Mouse (Mus musculus) kidney, adult 2 months (tissue): ENCODE measurements at regions not wholly inside any gene's neighbourhood (a gene's known extent, or its start where the extent isn't known, plus 50 kb on each side); places are given as distances from the start of the nearest gene placed in this dataset.
A peak's percentile ranks its signal among the peaks of the same experiment; 100 is the strongest.

Source experiments
- DNase-seq: peaks from one replicate; pipeline ENCODE4 v3.0.0; 2021
- H3K27ac ChIP-seq: fragments of 200-500 bp; 2 replicates; pipeline ENCODE4 v1.5.1; 2012; ENCODE audit warnings: low read depth, low read length, control low read depth, inconsistent platforms; ENCODE audit not compliant: insufficient read depth
- H3K27me3 ChIP-seq: fragments of 200-500 bp; replicated peaks from 2 replicates; pipeline ENCODE4 v1.6.1; 2012; ENCODE audit warnings: mild to moderate bottlenecking, moderate library complexity, low read length, inconsistent platforms; ENCODE audit not compliant: control insufficient read depth, insufficient read depth
- H3K36me3 ChIP-seq: fragments of 200-500 bp; 2 replicates; pipeline ENCODE4 v1.6.1; 2012; ENCODE audit warnings: mild to moderate bottlenecking, moderate library complexity, low read length, inconsistent platforms; ENCODE audit not compliant: control insufficient read depth, insufficient read depth
- H3K4me1 ChIP-seq: fragments of 200-500 bp; 2 replicates; pipeline ENCODE4 v1.6.1; 2011; ENCODE audit warnings: low read length; ENCODE audit not compliant: control insufficient read depth, insufficient read depth
- H3K4me3 ChIP-seq: fragments of 200-500 bp; 2 replicates; pipeline ENCODE4 v1.5.1; 2011; ENCODE audit warnings: mild to moderate bottlenecking, low read depth, low read length, control low read depth; ENCODE audit not compliant: insufficient read depth
- CTCF ChIP-seq: fragments of 200-500 bp; conservative IDR thresholded peaks from 2 replicates; pipeline ENCODE4 v1.5.1; 2011; ENCODE audit warnings: low read depth, mild to moderate bottlenecking, control low read depth, low read length, moderate library complexity, mixed read lengths; ENCODE audit not compliant: insufficient read depth, insufficient read length
- POLR2A ChIP-seq: fragments of 200-500 bp; IDR thresholded peaks from one replicate; pipeline ENCODE4 v1.6.1; 2011; ENCODE audit warnings: low read depth, low read length, control low read depth
- WGBS: fragments of 180-500 bp; shearing (Covaris S2); methylation state at CpG from one replicate; pipeline ENCODE4 v1.1.7; 2018; 5-methylcytosine and 5-hydroxymethylcytosine counted together

GRCm38 (mm10) chr17:88362404-88362803 is 78.1 kb upstream of the Foxn2 start:
- Histone ChIP-seq H3K27me3 (no peaks in the 10 kb centered on the region), H3K36me3 (no peaks in the 10 kb centered on the region), H3K4me1 (no peaks in the 10 kb centered on the region), H3K27ac (no peak overlapping the region), H3K4me3 (no peak overlapping the region)
- TF ChIP-seq CTCF (no peak), POLR2A (no peak)
- WGBS: 93% methylated on average over 11 of the region's 11 CpGs
- no peak for DNase-seq

- Histone ChIP-seq H3K36me3 (no peaks in the 10 kb centered on the region), H3K27ac (no peak overlapping the region), H3K27me3 (no peaks in the 10 kb centered on the region), H3K4me3 (no peak overlapping the region), H3K4me1 (no peaks in the 10 kb centered on the region)
- 57% methylated on average over 5 of the region's 5 CpGs for WGBS
- TF ChIP-seq CTCF (no peak), POLR2A (no peak)
- no peak for DNase-seq
Measured at GRCm38 (mm10) chr17:88367876-88368275, 72.6 kb upstream of the Foxn2 start.

- TF ChIP-seq POLR2A: no peak
- TF ChIP-seq CTCF: no peak
- Histone ChIP-seq H3K4me1 (no peaks in the 10 kb centered on the region), H3K27ac (no peak overlapping the region), H3K27me3 (no peaks in the 10 kb centered on the region), H3K4me3 (no peak overlapping the region), H3K36me3 (no peaks in the 10 kb centered on the region)
- WGBS: 87% methylated on average over 8 of the region's 8 CpGs
- no peak for DNase-seq
Measured at GRCm38 (mm10) chr17:88369971-88370370, 70.5 kb upstream of the Foxn2 start.

GRCm38 (mm10) chr17:88370676-88371075 is 69.8 kb upstream of the Foxn2 start:
- DNase-seq: peak; percentile 11
- no peak for TF ChIP-seq POLR2A
- no peak for TF ChIP-seq CTCF
- WGBS: 66% methylated on average over 9 of the region's 9 CpGs
- no peak overlapping the region for H3K4me3 ChIP-seq
- H3K36me3 ChIP-seq: no peaks in the 10 kb centered on the region
- H3K4me1 ChIP-seq: no peaks in the 10 kb centered on the region
- H3K27me3 ChIP-seq: no peaks in the 10 kb centered on the region
- H3K27ac ChIP-seq: no peak overlapping the region

GRCm38 (mm10) chr17:88378505-88378904 is 62.0 kb upstream of the Foxn2 start:
- Histone ChIP-seq H3K27me3 (no peaks in the 10 kb centered on the region), H3K4me1 (no peaks in the 10 kb centered on the region), H3K27ac (no peak overlapping the region), H3K4me3 (no peak overlapping the region), H3K36me3 (no peaks in the 10 kb centered on the region)
- 91% methylated on average over 5 of the region's 5 CpGs for WGBS
- TF ChIP-seq CTCF (peak; percentile 31; the same call in 1 of the 2 replicates), POLR2A (no peak)
- no peak for DNase-seq

- DNase-seq: no peak
- TF ChIP-seq POLR2A (no peak), CTCF (no peak)
- 87% methylated on average over 5 of the region's 5 CpGs for WGBS
Measured at GRCm38 (mm10) chr17:88379389-88379788, 61.1 kb upstream of the Foxn2 start.

GRCm38 (mm10) chr17:88381106-88381505 is 59.4 kb upstream of the Foxn2 start:
- H3K4me1 ChIP-seq: no peaks in the 10 kb centered on the region
- 67% methylated on average over 9 of the region's 9 CpGs for WGBS
- no peak overlapping the region for H3K4me3 ChIP-seq
- no peak for DNase-seq
- H3K27me3 ChIP-seq: no peaks in the 10 kb centered on the region
- no peaks in the 10 kb centered on the region for H3K36me3 ChIP-seq
- H3K27ac ChIP-seq: no peak overlapping the region
- TF ChIP-seq POLR2A (no peak), CTCF (peak; percentile 36)

More at GRCm38 (mm10) chr17:88379389-88379788, 61.1 kb upstream of the Foxn2 start:
- Histone ChIP-seq H3K27me3 (no peaks in the 10 kb centered on the region), H3K4me3 (no peak overlapping the region), H3K36me3 (no peaks in the 10 kb centered on the region), H3K27ac (no peak overlapping the region), H3K4me1 (no peaks in the 10 kb centered on the region)

- DNase-seq: no peak
- no peaks in the 10 kb centered on the region for H3K27me3 ChIP-seq
- WGBS: 82% methylated on average over 4 of the region's 4 CpGs
- TF ChIP-seq CTCF (no peak), POLR2A (no peak)
- no peaks in the 10 kb centered on the region for H3K4me1 ChIP-seq
- no peaks in the 10 kb centered on the region for H3K36me3 ChIP-seq
- H3K27ac ChIP-seq: no peak overlapping the region
- no peak overlapping the region for H3K4me3 ChIP-seq
Measured at GRCm38 (mm10) chr17:88383447-88383846, 57.1 kb upstream of the Foxn2 start.
